Mouse (Mus musculus) MEL (cell line): ENCODE results near the gene Gm17268. TPM values are rescaled to one million over a fixed set of nuclear protein-coding genes. Genes with fewer than 3 reads are reported as not detected.

Experiments
- DNase-seq: peaks from one replicate; pipeline ENCODE4 v3.0.0; 2011; ENCODE audit warnings: low read depth, low spot score
- H3K27ac ChIP-seq: 2 replicates; pipeline ENCODE4 v1.5.1; 2012; ENCODE audit warnings: low read depth, mild to moderate bottlenecking, control low read depth, low read length, moderate library complexity; ENCODE audit not compliant: control insufficient read depth
- H3K27me3 ChIP-seq, 2 experiments: fragments of 150-350 bp in 1 of 2; sonication (generic) in 1 of 2; 2 replicates each; pipeline ENCODE4 v1.6.1; 2012; ENCODE audit warnings: low read length in 2 of 2, mild to moderate bottlenecking in 2 of 2, improper control_type of control experiment in 1 of 2, moderate library complexity in 1 of 2; ENCODE audit not compliant: insufficient read depth in 2 of 2, control insufficient read depth in 1 of 2
- H3K36me3 ChIP-seq, 2 experiments: 2 replicates each; pipeline ENCODE4 v1.6.1; 2012 to 2014; ENCODE audit warnings: low read length in 2 of 2, improper control_type of control experiment in 1 of 2, inconsistent platforms in 1 of 2, mild to moderate bottlenecking in 1 of 2; ENCODE audit not compliant: insufficient read depth in 2 of 2, control insufficient read depth in 1 of 2
- H3K4me1 ChIP-seq, 2 experiments: fragments of 150-350 bp in 1 of 2; sonication (generic) in 1 of 2; 2 replicates each; pipeline ENCODE4 v1.6.1; 2012; ENCODE audit warnings: low read length in 2 of 2, improper control_type of control experiment in 1 of 2, mild to moderate bottlenecking in 1 of 2; ENCODE audit not compliant: insufficient read depth in 2 of 2, control insufficient read depth in 1 of 2
- H3K4me3 ChIP-seq, 2 experiments: fragments of 150-350 bp in 1 of 2; sonication (generic) in 1 of 2; 2 replicates each; pipeline ENCODE4 v1.5.1; 2012; ENCODE audit warnings: low read depth in 2 of 2, low read length in 2 of 2, mild to moderate bottlenecking in 2 of 2, moderate library complexity in 2 of 2, control low read depth in 1 of 2, improper control_type of control experiment in 1 of 2; ENCODE audit not compliant: control insufficient read depth in 1 of 2, insufficient read depth in 1 of 2
- H3K79me2 ChIP-seq: 2 replicates; pipeline ENCODE4 v1.6.1; 2012; ENCODE audit warnings: mild to moderate bottlenecking, low read length, moderate library complexity; ENCODE audit not compliant: control insufficient read depth, poor library complexity, insufficient read depth
- H3K9ac ChIP-seq: 2 replicates; pipeline ENCODE4 v1.6.1; 2012; ENCODE audit warnings: low read depth, mild to moderate bottlenecking, control low read depth, low read length, moderate library complexity; ENCODE audit not compliant: control insufficient read depth, poor library complexity, severe bottlenecking
- H3K9me3 ChIP-seq: fragments of 150-350 bp; sonication (generic); replicated peaks from 2 replicates; pipeline ENCODE4 v1.6.1; 2012; ENCODE audit warnings: mild to moderate bottlenecking, low read length, improper control_type of control experiment, moderate library complexity; ENCODE audit not compliant: insufficient read depth
- BHLHE40 ChIP-seq: IDR thresholded peaks from 2 replicates; pipeline ENCODE4 v1.6.1; 2012; ENCODE audit warnings: low read depth, mild to moderate bottlenecking, inconsistent platforms, low read length, improper control_type of control experiment, borderline replicate concordance
- CHD2 ChIP-seq: IDR thresholded peaks from 2 replicates; pipeline ENCODE4 v1.6.1; 2011; ENCODE audit warnings: low read length, improper control_type of control experiment
- CTCF ChIP-seq, 3 experiments: IDR thresholded peaks in 2 of 3; conservative IDR thresholded peaks in 1 of 3; 2 replicates each; pipeline ENCODE4 v1.5.1; 2011 to 2012; ENCODE audit warnings: low read length in 3 of 3, low read depth in 2 of 3, mild to moderate bottlenecking in 2 of 3, improper control_type of control experiment in 1 of 3, inconsistent platforms in 1 of 3, mixed read lengths in 1 of 3, moderate library complexity in 1 of 3; ENCODE audit not compliant: control insufficient read depth in 1 of 3, insufficient read depth in 1 of 3, poor library complexity in 1 of 3, severe bottlenecking in 1 of 3
- E2F4 ChIP-seq: IDR thresholded peaks from 2 replicates; pipeline ENCODE4 v1.6.1; 2011; ENCODE audit warnings: low read depth, low read length, improper control_type of control experiment, borderline replicate concordance
- ELF1 ChIP-seq: IDR thresholded peaks from 2 replicates; pipeline ENCODE4 v1.6.1; 2014; ENCODE audit warnings: low read depth, mild to moderate bottlenecking, inconsistent platforms, low read length, improper control_type of control experiment, moderate library complexity
- ETS1 ChIP-seq: IDR thresholded peaks from 2 replicates; pipeline ENCODE4 v1.6.1; 2012; ENCODE audit warnings: low read depth, mild to moderate bottlenecking, inconsistent platforms, low read length, improper control_type of control experiment, moderate library complexity
- MAFK ChIP-seq: IDR thresholded peaks from 2 replicates; pipeline ENCODE4 v1.6.1; 2011; ENCODE audit warnings: low read depth, mild to moderate bottlenecking, low read length, improper control_type of control experiment, borderline replicate concordance
- MEF2A ChIP-seq: IDR thresholded peaks from 2 replicates; pipeline ENCODE4 v1.6.1; 2014; ENCODE audit warnings: low read depth, mild to moderate bottlenecking, inconsistent platforms, low read length, improper control_type of control experiment; ENCODE audit not compliant: poor library complexity, insufficient replicate concordance, severe bottlenecking; ENCODE audit errors: extremely low read depth
- MXI1 ChIP-seq: IDR thresholded peaks from 2 replicates; pipeline ENCODE4 v1.6.1; 2011; ENCODE audit warnings: mild to moderate bottlenecking, low read depth, low read length, improper control_type of control experiment
- MYB ChIP-seq: IDR thresholded peaks from 2 replicates; pipeline ENCODE4 v1.6.1; 2011; ENCODE audit warnings: mild to moderate bottlenecking, low read depth, low read length, improper control_type of control experiment
- POLR2A ChIP-seq, 2 experiments: IDR thresholded peaks; 2 replicates each; pipeline ENCODE4 v1.6.1; 2011 to 2012; ENCODE audit warnings: low read length in 2 of 2, mild to moderate bottlenecking in 2 of 2, control low read depth in 1 of 2, improper control_type of control experiment in 1 of 2, low read depth in 1 of 2, moderate library complexity in 1 of 2; ENCODE audit not compliant: control insufficient read depth in 1 of 2, insufficient read depth in 1 of 2, poor library complexity in 1 of 2
- POLR2AphosphoS5 ChIP-seq: IDR thresholded peaks from 2 replicates; pipeline ENCODE4 v1.6.1; 2012; ENCODE audit warnings: low read depth, borderline replicate concordance, mild to moderate bottlenecking, inconsistent platforms, low read length, moderate library complexity, mixed read lengths
- RCOR1 ChIP-seq: IDR thresholded peaks from 2 replicates; pipeline ENCODE4 v1.6.1; 2012; ENCODE audit warnings: low read depth, mild to moderate bottlenecking, inconsistent platforms, low read length, improper control_type of control experiment
- SMC3 ChIP-seq: IDR thresholded peaks from 2 replicates; pipeline ENCODE4 v1.6.1; 2011; ENCODE audit warnings: low read depth, low read length, improper control_type of control experiment
- TBP ChIP-seq: IDR thresholded peaks from 2 replicates; pipeline ENCODE4 v1.8.0; 2011; ENCODE audit warnings: low read depth, low read length, improper control_type of control experiment
- TCF12 ChIP-seq: IDR thresholded peaks from 2 replicates; pipeline ENCODE4 v1.6.1; 2014; ENCODE audit warnings: low read depth, mild to moderate bottlenecking, inconsistent platforms, low read length, improper control_type of control experiment, moderate library complexity
- UBTF ChIP-seq: IDR thresholded peaks from 2 replicates; pipeline ENCODE4 v1.6.1; 2012; ENCODE audit warnings: low read depth, mild to moderate bottlenecking, inconsistent platforms, low read length, improper control_type of control experiment, moderate library complexity, borderline replicate concordance; ENCODE audit not compliant: insufficient read depth
- USF2 ChIP-seq, 2 experiments: IDR thresholded peaks; 2 replicates each; pipeline ENCODE4 v1.6.1; 2011 to 2012; ENCODE audit warnings: improper control_type of control experiment in 2 of 2, low read length in 2 of 2, borderline replicate concordance in 1 of 2, inconsistent platforms in 1 of 2, low read depth in 1 of 2, mild to moderate bottlenecking in 1 of 2; ENCODE audit not compliant: insufficient read depth in 1 of 2
- polyA plus RNA-seq, 2 experiments: library from polyadenylated mRNA; stranded (reverse) in 1 of 2; unstranded in 1 of 2; fragments of >175 nt in 1 of 2; fragments of >200 nt in 1 of 2; gene quantifications; 2 replicates each; pipeline versions ENCODE4 v1.2.1 to v1.2.4; 2012; ENCODE audit warnings: low replicate concordance in 2 of 2, low read depth in 1 of 2; ENCODE audit not compliant: insufficient read length in 2 of 2, insufficient read depth in 1 of 2, missing spikeins in 1 of 2
- total RNA-seq: library from RNA; depleted of rRNA; stranded (reverse); fragments of 300-350 nt; gene quantifications from 2 replicates; pipeline ENCODE4 v1.2.3, GENCODE M21; 2012

Gm17268 gene
- total and polyA plus RNA-seq, 3 experiments = not detected

DNA sequence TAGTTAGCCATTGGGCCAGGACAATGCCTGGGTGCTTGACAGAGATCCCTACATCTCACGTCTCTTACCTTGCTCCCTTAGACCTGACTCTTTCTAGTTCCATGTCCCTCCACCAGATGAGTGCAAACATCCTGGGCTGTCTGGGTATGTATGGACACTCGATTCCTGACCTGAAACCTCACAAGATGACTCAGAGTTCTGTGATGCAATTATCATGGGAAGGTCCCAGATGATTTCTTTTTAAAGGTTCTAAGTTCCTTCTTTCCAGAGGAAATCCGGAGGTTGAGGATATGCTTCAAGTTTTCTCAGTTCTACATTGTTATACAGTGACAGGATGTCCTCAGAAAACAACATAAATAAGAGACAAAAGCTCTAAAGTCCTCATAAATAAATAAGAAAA lies 42.5 kb upstream of the Gm17268 start:
- no peaks in the 10 kb centered on the region for H3K9me3 ChIP-seq
- DNase-seq = no peak
- no peak overlapping the region for H3K4me3 ChIP-seq
- no peaks in the 10 kb centered on the region for H3K27me3 ChIP-seq
- H3K79me2 ChIP-seq = no peaks in the 10 kb centered on the region
- no peak overlapping the region for H3K9ac ChIP-seq
- H3K4me1 ChIP-seq = no peaks in the 10 kb centered on the region
- H3K36me3 ChIP-seq = no peaks in the 10 kb centered on the region
- H3K27ac ChIP-seq = no peak overlapping the region
- TF ChIP-seq POLR2AphosphoS5 = no peak
- no peak for TF ChIP-seq MXI1
- TF ChIP-seq CTCF (IDR thresholded peaks at IDR 0.05 in 2 of 3, conservative IDR thresholded peaks at IDR 0.05 in 1 of 3; ENCODE audit: control insufficient read depth in 1 of 3, insufficient read depth in 1 of 3, low read depth in 2 of 3, low read length in 3 of 3, poor library complexity in 1 of 3, severe bottlenecking in 1 of 3) = no peak
- no peak for TF ChIP-seq POLR2A (IDR thresholded peaks at IDR 0.05; ENCODE audit: control insufficient read depth in 1 of 2, insufficient read depth in 1 of 2, low read depth in 1 of 2, low read length in 2 of 2, poor library complexity in 1 of 2)
- TF ChIP-seq ETS1 = no peak
- no peak for TF ChIP-seq MEF2A
- no peak for TF ChIP-seq ELF1
- no peak for TF ChIP-seq MAFK
- no peak for TF ChIP-seq CHD2
- TF ChIP-seq BHLHE40 = no peak
- TF ChIP-seq TBP = no peak
- TF ChIP-seq E2F4 = no peak
- no peak for TF ChIP-seq RCOR1
- no peak for TF ChIP-seq SMC3
- TF ChIP-seq USF2 (IDR thresholded peaks at IDR 0.05; ENCODE audit: borderline replicate concordance in 1 of 2, insufficient read depth in 1 of 2, low read depth in 1 of 2, low read length in 2 of 2) = no peak

- H3K4me1 ChIP-seq = no peaks in the 10 kb centered on the region
- no peaks in the 10 kb centered on the region for H3K27me3 ChIP-seq
- TF ChIP-seq MYB (no peak), TCF12 (no peak), UBTF (no peak), MEF2A (no peak), SMC3 (no peak)
- H3K79me2 ChIP-seq = no peaks in the 10 kb centered on the region
- DNase-seq = no peak
- H3K36me3 ChIP-seq = no peaks in the 10 kb centered on the region
- no peak overlapping the region for H3K27ac ChIP-seq
- no peaks in the 10 kb centered on the region for H3K9me3 ChIP-seq
- H3K4me3 ChIP-seq = no peak overlapping the region
- no peak overlapping the region for H3K9ac ChIP-seq
These were observed 39.9 kb upstream of the Gm17268 start for GRCm38 (mm10) chr11:82078136-82078730.
